Comparison of ENCODE assay signal across 18 mouse cellular contexts in genomic region chr3:142664723-142665122, GRCm38 (mm10).
"Had no signal": no experiment of that assay in that cellular context is flagged by ENCODE, and none has a peak within 500 bp of the region (broad histone marks: within the 10 kb centered on the region; RNA-seq: fewer than 3 reads in every experiment).

No protein-coding gene starts in this region.

- H3K9ac ChIP-seq: liver, embryonic 15.5 days; neural tube, embryonic 12.5 days; neural tube, embryonic 15.5 days had no signal

- H3K4me2 ChIP-seq: liver, embryonic 11.5 days; liver, embryonic 15.5 days; neural tube, embryonic 12.5 days; neural tube, embryonic 15.5 days had no signal

- DNase-seq: kidney, adult 18-20 months; kidney, adult 9 months; kidney, postnatal 14 days; layer of hippocampus, adult 9-11 months; lung, adult 2 months; lung, postnatal 10 days; right cerebral cortex, adult 18-20 months; right cerebral cortex, postnatal 14 days; right cerebral cortex, postnatal 4 days; thymus, postnatal 25 days had no signal

- H3K9me3 ChIP-seq: neural tube, embryonic 12.5 days; neural tube, embryonic 15.5 days had no signal

- H3K4me1 ChIP-seq: liver, embryonic 15.5 days; neural tube, embryonic 12.5 days; neural tube, embryonic 15.5 days had no signal

- H3K36me3 ChIP-seq: liver, embryonic 15.5 days; neural tube, embryonic 12.5 days; neural tube, embryonic 15.5 days had no signal

- H3K27me3 ChIP-seq: liver, embryonic 15.5 days; neural tube, embryonic 12.5 days; neural tube, embryonic 15.5 days had no signal

- H3K27ac ChIP-seq: layer of hippocampus, adult 2 months; liver, embryonic 15.5 days; macrophage; neural tube, embryonic 12.5 days; neural tube, embryonic 15.5 days had no signal

- H3K4me3 ChIP-seq: layer of hippocampus, adult 2 months; liver, embryonic 15.5 days; neural tube, embryonic 12.5 days; neural tube, embryonic 15.5 days had no signal

- ATAC-seq: inflammation-experienced regulatory T-cells, adult 6 months; intestine, embryonic 16.5 days had no signal
